Mouse (Mus musculus) liver, adult 2 months (tissue): ENCODE data around the gene Celf2.

Experiments used
- CTCF ChIP-seq: fragments of 200-500 bp; IDR thresholded peaks from 2 replicates; pipeline ENCODE4 v1.5.1; 2011; ENCODE audit warnings: low read depth, low read length, control low read depth
- POLR2A ChIP-seq: fragments of 200-500 bp; IDR thresholded peaks from 2 replicates; pipeline ENCODE4 v1.6.1; 2011; ENCODE audit warnings: low read length, control low read depth; ENCODE audit not compliant: insufficient read depth; ENCODE audit errors: extremely low read depth

DNA sequence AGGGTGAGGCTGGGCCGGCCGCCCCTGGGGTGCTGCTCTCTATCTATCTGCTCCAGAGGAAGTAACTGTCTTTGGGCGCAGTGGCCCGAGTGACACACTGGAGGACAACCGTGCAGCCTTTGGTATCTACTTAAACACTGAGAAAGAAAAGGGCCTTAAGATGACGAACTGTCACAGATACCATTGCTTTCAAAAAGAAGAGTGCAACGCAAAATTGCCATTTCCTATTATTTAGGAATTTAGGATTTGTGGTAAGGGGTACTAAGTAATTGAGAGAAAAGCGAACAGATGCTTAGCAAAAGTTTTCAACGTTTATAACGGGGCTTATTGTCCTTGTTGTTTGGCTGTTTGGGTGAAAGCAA lies 636.5 kb downstream of the Celf2 start:
- TF ChIP-seq CTCF (no peak), POLR2A (no peak)
